Mouse (Mus musculus): Measurements from ENCODE around the gene Csdc2.
"Not testable (repeated sequence)": the region's sequence is repeated elsewhere in the genome, so short reads cannot be mapped to it uniquely, and the experiment has no call there.

The Csdc2 gene

GRCm38 (mm10) chr15:81956457-81956856, 19.9 kb downstream of the Csdc2 start:
- peak; percentile 58 for DNase-seq

GRCm38 (mm10) chr15:81957598-81957997, 21.0 kb downstream of the Csdc2 start:
- DNase-seq: no peak

GRCm38 (mm10) chr15:81958906-81959305, 22.3 kb downstream of the Csdc2 start:
- DNase-seq: no peak

GRCm38 (mm10) chr15:81960171-81961077, 23.9 kb downstream of the Csdc2 start, which contains the start of gene Pmm1:
Gene Pmm1, minus strand, starts transcription at chr15:81960930.
- DNase-seq: peak; percentile 100

GRCm38 (mm10) chr15:81961078-81961451, 24.5 kb downstream of the Csdc2 start:
- DNase-seq: no peak

GRCm38 (mm10) chr15:81964262-81964661, 27.7 kb downstream of the Csdc2 start:
- no peak for DNase-seq

GRCm38 (mm10) chr15:81964980-81965545, 28.5 kb downstream of the Csdc2 start:
- DNase-seq: no peak

GRCm38 (mm10) chr15:81966062-81966829, 29.7 kb downstream of the Csdc2 start:
- DNase-seq: no peak

GRCm38 (mm10) chr15:81967821-81968220, 31.3 kb downstream of the Csdc2 start:
- no peak for DNase-seq

- no peak for DNase-seq
Observed at GRCm38 (mm10) chr15:81968447-81968846, 31.9 kb downstream of the Csdc2 start.

- DNase-seq: peak; percentile 76
Observed at GRCm38 (mm10) chr15:81969173-81969572, 32.6 kb downstream of the Csdc2 start.

- DNase-seq: not testable (repeated sequence)
Observed at GRCm38 (mm10) chr15:81969635-81970034, 33.1 kb downstream of the Csdc2 start.

GRCm38 (mm10) chr15:81970498-81970897, 33.9 kb downstream of the Csdc2 start:
- DNase-seq: not testable (repeated sequence)

GRCm38 (mm10) chr15:81975156-81975555, 38.6 kb downstream of the Csdc2 start:
- not testable (repeated sequence) for DNase-seq

GRCm38 (mm10) chr15:81980321-81980720, 43.8 kb downstream of the Csdc2 start, which contains the start of gene 1700029P11Rik:
Gene 1700029P11Rik, plus strand, starts transcription at chr15:81980540.
- no peak for DNase-seq

- DNase-seq: no peak
Observed at GRCm38 (mm10) chr15:81982173-81982572, 45.6 kb downstream of the Csdc2 start.

- DNase-seq: no peak
Observed at GRCm38 (mm10) chr15:81985267-81986161, 49.0 kb downstream of the Csdc2 start.

GRCm38 (mm10) chr15:81987646-81988045, 51.1 kb downstream of the Csdc2 start, which contains the start of gene Xrcc6:
Gene Xrcc6, plus strand, starts transcription at chr15:81987835.
- no peak for DNase-seq

- peak; percentile 88 for DNase-seq
Observed at GRCm38 (mm10) chr15:81989371-81990062, 53.0 kb downstream of the Csdc2 start.

GRCm38 (mm10) chr15:81990549-81990948, 54.0 kb downstream of the Csdc2 start:
- DNase-seq: peak; percentile 90

- no peak for DNase-seq
Observed at GRCm38 (mm10) chr15:81993992-81994391, 57.4 kb downstream of the Csdc2 start.

Data from liver (tissue).